Mouse (Mus musculus): ENCODE results near the gene Smarcd1.

DNA sequence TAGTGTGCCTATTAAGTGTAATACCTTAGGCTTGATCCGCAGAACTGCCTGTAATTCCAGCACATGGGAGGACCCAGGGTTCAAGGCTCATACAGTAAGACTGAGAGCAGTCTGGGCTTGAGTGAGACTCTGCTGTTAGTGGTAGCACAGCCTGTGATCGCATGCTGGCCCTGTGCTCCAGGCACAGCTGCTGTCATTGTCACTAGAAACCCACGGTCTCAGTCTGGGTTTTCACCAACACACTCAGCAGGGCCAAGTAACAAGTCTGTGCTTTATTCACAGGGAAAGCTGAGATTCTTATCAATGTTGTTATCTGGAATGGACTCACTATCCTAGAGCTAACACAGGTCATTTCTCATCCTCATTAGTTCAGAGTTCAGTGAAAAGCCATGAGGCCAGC lies 52.3 kb downstream of the Smarcd1 start:
- TF ChIP-seq CTCF (IDR thresholded peaks at IDR 0.05; ENCODE audit: low read depth, low read length) (no peak), POLR2A (IDR thresholded peaks at IDR 0.05; ENCODE audit: extremely low read depth, insufficient read depth, low read length) (no peak)
